Mouse (Mus musculus) naive thymus-derived CD4-positive, alpha-beta T cell, adult 2 months (primary cell): Measurements from ENCODE around the gene Rbp2.

Experiments
- DNase-seq: peaks from one replicate; pipeline ENCODE4 v3.0.0-alpha.2; 2011; ENCODE audit warnings: low read depth

Rbp2 gene

GRCm38 (mm10) chr9:98485815-98486214 is at the start of gene Rbp2:
Gene Rbp2, plus strand, starts transcription at chr9:98486115.
- no peak for DNase-seq

GRCm38 (mm10) chr9:98437819-98438218 is 48.1 kb upstream of the Rbp2 start:
- no peak for DNase-seq

- DNase-seq: no peak
These were observed 46.8 kb upstream of the Rbp2 start for GRCm38 (mm10) chr9:98439091-98439490.

- no peak for DNase-seq
These were observed 43.3 kb upstream of the Rbp2 start for GRCm38 (mm10) chr9:98442638-98443037.

GRCm38 (mm10) chr9:98445359-98446149 is 40.4 kb upstream of the Rbp2 start:
- no peak for DNase-seq

GRCm38 (mm10) chr9:98450976-98451375 is 34.9 kb upstream of the Rbp2 start:
- DNase-seq: no peak

GRCm38 (mm10) chr9:98466709-98467108 is 19.2 kb upstream of the Rbp2 start:
- no peak for DNase-seq

GRCm38 (mm10) chr9:98480172-98480749 is 5.7 kb upstream of the Rbp2 start:
- no peak for DNase-seq

GRCm38 (mm10) chr9:98482256-98482655 is 3.7 kb upstream of the Rbp2 start:
- no peak for DNase-seq

- no peak for DNase-seq
These were observed 895 bp upstream of the Rbp2 start for GRCm38 (mm10) chr9:98485020-98485419.

GRCm38 (mm10) chr9:98487273-98487672 is 1.4 kb downstream of the Rbp2 start:
- DNase-seq: no peak

- DNase-seq: no peak
These were observed 3.6 kb downstream of the Rbp2 start for GRCm38 (mm10) chr9:98489532-98489931.

GRCm38 (mm10) chr9:98490128-98490527 is 4.2 kb downstream of the Rbp2 start:
- DNase-seq: no peak

- DNase-seq: no peak
These were observed 5.2 kb downstream of the Rbp2 start for GRCm38 (mm10) chr9:98491071-98491470.

- DNase-seq: no peak
These were observed 6.3 kb downstream of the Rbp2 start for GRCm38 (mm10) chr9:98492212-98492611.

- no peak for DNase-seq
These were observed 6.9 kb downstream of the Rbp2 start for GRCm38 (mm10) chr9:98492821-98493220.

GRCm38 (mm10) chr9:98497157-98497556 is 11.2 kb downstream of the Rbp2 start:
- no peak for DNase-seq

GRCm38 (mm10) chr9:98497990-98498389 is 12.1 kb downstream of the Rbp2 start:
- no peak for DNase-seq

- no peak for DNase-seq
These were observed 12.9 kb downstream of the Rbp2 start for GRCm38 (mm10) chr9:98498717-98499268.

- DNase-seq: no peak
These were observed 13.7 kb downstream of the Rbp2 start for GRCm38 (mm10) chr9:98499601-98500000.

GRCm38 (mm10) chr9:98507480-98507879 is 21.6 kb downstream of the Rbp2 start:
- DNase-seq: no peak

GRCm38 (mm10) chr9:98510363-98511055 is 24.6 kb downstream of the Rbp2 start:
- DNase-seq: no peak

GRCm38 (mm10) chr9:98523872-98524271 is 38.0 kb downstream of the Rbp2 start:
- DNase-seq: no peak
